Mouse (Mus musculus) ES-E14 (cell line): Measurements from ENCODE around the gene Rab30. TPM values are rescaled to one million over a fixed set of nuclear protein-coding genes. Genes with fewer than 3 reads are reported as not detected.

ENCODE experiments used
- DNase-seq: peaks from one replicate; pipeline ENCODE4 v3.0.0-alpha.2; 2013; ENCODE audit warnings: low read depth, low spot score
- H3K27ac ChIP-seq: 2 replicates; pipeline ENCODE4 v1.5.1; 2012; ENCODE audit warnings: low read depth, mild to moderate bottlenecking, low read length, moderate library complexity, mixed read lengths; ENCODE audit not compliant: poor library complexity, insufficient read depth, severe bottlenecking
- H3K36me3 ChIP-seq: 2 replicates; pipeline ENCODE4 v1.6.1; 2012; ENCODE audit warnings: mild to moderate bottlenecking, low read length, moderate library complexity, mixed read lengths; ENCODE audit not compliant: control insufficient read depth, poor library complexity, insufficient read depth, severe bottlenecking
- H3K4me1 ChIP-seq, 2 experiments: fragments of 150-350 bp in 1 of 2; sonication (generic) in 1 of 2; 2 replicates each; pipeline ENCODE4 v1.6.1; 2012; ENCODE audit warnings: low read length in 2 of 2, mild to moderate bottlenecking in 1 of 2, mixed read lengths in 1 of 2; ENCODE audit not compliant: control insufficient read depth in 2 of 2, insufficient read depth in 2 of 2, poor library complexity in 1 of 2
- H3K4me3 ChIP-seq, 2 experiments: fragments of 150-350 bp in 1 of 2; sonication (generic) in 1 of 2; 2 replicates each; pipeline ENCODE4 v1.5.1; 2012; ENCODE audit warnings: low read length in 2 of 2, low read depth in 1 of 2, mild to moderate bottlenecking in 1 of 2, mixed read lengths in 1 of 2; ENCODE audit not compliant: insufficient read depth in 1 of 2, poor library complexity in 1 of 2, severe bottlenecking in 1 of 2
- H3K9ac ChIP-seq: 2 replicates; pipeline ENCODE4 v1.6.1; 2012; ENCODE audit warnings: low read depth, mild to moderate bottlenecking, low read length, mixed read lengths; ENCODE audit not compliant: poor library complexity, insufficient read depth, severe bottlenecking
- H3K9me3 ChIP-seq: fragments of 150-350 bp; sonication (generic); 2 replicates; pipeline ENCODE4 v1.6.1; 2012; ENCODE audit warnings: low read depth, mild to moderate bottlenecking, low read length; ENCODE audit not compliant: control insufficient read depth, insufficient read depth
- CHD2 ChIP-seq: IDR thresholded peaks from 2 replicates; pipeline ENCODE4 v1.6.1; 2014; ENCODE audit warnings: mild to moderate bottlenecking, low read depth, low read length, inconsistent platforms
- HCFC1 ChIP-seq: IDR thresholded peaks from 2 replicates; pipeline ENCODE4 v1.6.1; 2012; ENCODE audit warnings: low read length, inconsistent platforms, borderline replicate concordance; ENCODE audit not compliant: insufficient read depth
- MAFK ChIP-seq: IDR thresholded peaks from 2 replicates; pipeline ENCODE4 v1.6.1; 2014; ENCODE audit warnings: mild to moderate bottlenecking, low read depth, low read length, inconsistent platforms; ENCODE audit not compliant: insufficient read depth
- ZC3H11A ChIP-seq: IDR thresholded peaks from 2 replicates; pipeline ENCODE4 v1.6.1; 2012; ENCODE audit warnings: low read depth, mild to moderate bottlenecking, inconsistent platforms, low read length, borderline replicate concordance
- ZNF384 ChIP-seq: IDR thresholded peaks from 2 replicates; pipeline ENCODE4 v1.6.1; 2012; ENCODE audit warnings: low read depth, low read length, inconsistent platforms
- in situ Hi-C, 2 experiments: fragments of 600-800 bp; cut with MboI; formaldehyde crosslinking; loops; one replicate each; pipeline ENCODE4 v1.15.1; 2025; ENCODE audit warnings: low sequenced_read_pairs in 2 of 2, inconsistent platforms in 1 of 2; ENCODE audit not compliant: unreplicated experiment in 2 of 2
- total RNA-seq: library from RNA; depleted of rRNA; stranded (reverse); fragments of 300-350 nt; gene quantifications from 2 replicates; pipeline ENCODE4 v1.2.3, GENCODE M21; 2012; rRNA removed

Rab30 gene
- 6.8 and 7.4 TPM in 2 replicates for total RNA-seq

GRCm38 (mm10) chr7:92741152-92741860 lies at the start of gene Rab30:
TSS of gene Rab30 (plus strand) at chr7:92741603.
- H3K4me1 ChIP-seq: peaks cover 7 to 12% of the 10 kb centered on the region in 2 experiments
- in situ Hi-C loops: no loop called here
- H3K27ac ChIP-seq: peak within 1 kb of the TSS; percentile 68
- peak; percentile 89 for DNase-seq
- peak within 1 kb of the TSS; percentile 99 for H3K9ac ChIP-seq
- H3K36me3 ChIP-seq: no peaks in the 10 kb centered on the region; the same call in 1 of the 2 replicates
- no peak for TF ChIP-seq ZC3H11A
- peak; percentile 98 for TF ChIP-seq HCFC1
- no peaks in the 10 kb centered on the region for H3K9me3 ChIP-seq
- peak within 1 kb of the TSS; percentile 89 to 93 for H3K4me3 ChIP-seq

DNA sequence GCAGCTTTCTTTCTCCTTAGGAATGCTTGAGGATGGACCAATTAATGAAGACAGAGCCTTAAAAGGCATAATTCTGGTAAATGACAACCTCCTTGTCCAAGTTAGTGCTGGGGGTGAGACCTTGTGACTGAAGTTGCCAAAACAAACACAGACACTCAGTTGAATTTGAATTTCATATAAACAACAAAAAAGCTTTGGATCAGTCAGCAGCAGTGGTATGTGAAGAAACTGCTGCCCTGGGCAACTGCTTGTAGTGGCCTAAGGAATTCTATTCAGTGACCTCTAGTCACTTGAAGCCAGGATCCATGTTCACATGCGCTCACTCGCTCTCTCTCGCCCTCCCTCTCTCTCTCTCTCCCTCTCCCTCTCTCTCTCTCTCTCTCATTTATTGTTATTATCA lies 45.0 kb upstream of the Rab30 start:
- H3K27ac ChIP-seq: no peak overlapping the region
- no peaks in the 10 kb centered on the region for H3K4me1 ChIP-seq
- in situ Hi-C loops: no loop called here
- no peak overlapping the region for H3K9ac ChIP-seq
- TF ChIP-seq ZNF384 (no peak), CHD2 (no peak), MAFK (no peak), HCFC1 (no peak), ZC3H11A (no peak)
- DNase-seq: no peak
- H3K4me3 ChIP-seq: no peak overlapping the region
- H3K36me3 ChIP-seq: no peaks in the 10 kb centered on the region
- H3K9me3 ChIP-seq: no peaks in the 10 kb centered on the region

DNA sequence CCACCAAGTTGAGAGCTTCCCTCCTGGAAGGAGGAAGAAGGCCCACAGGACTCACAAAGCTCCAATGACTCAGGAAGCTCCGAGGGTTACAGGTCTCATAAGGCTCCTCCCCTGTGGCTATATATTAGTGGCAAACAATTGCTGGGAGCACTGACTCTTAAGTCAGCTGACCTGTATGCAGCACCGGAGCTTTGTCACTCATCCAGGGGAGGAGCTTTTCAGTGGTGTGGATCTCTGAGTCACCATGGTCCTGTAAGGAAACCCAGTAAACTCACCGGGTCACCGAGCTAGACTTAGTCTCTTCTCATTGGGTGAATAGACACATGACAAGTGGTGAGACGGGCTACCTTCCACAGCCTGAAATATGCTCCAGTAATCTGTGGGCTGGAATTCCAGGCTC lies 42.6 kb upstream of the Rab30 start:
- in situ Hi-C loops: no loop called here
- Histone ChIP-seq H3K9me3 (no peaks in the 10 kb centered on the region), H3K9ac (no peak overlapping the region), H3K27ac (no peak overlapping the region), H3K4me3 (no peak overlapping the region), H3K4me1 (no peaks in the 10 kb centered on the region), H3K36me3 (no peaks in the 10 kb centered on the region)
- no peak for DNase-seq
- no peak for TF ChIP-seq CHD2
- no peak for TF ChIP-seq ZC3H11A
- no peak for TF ChIP-seq HCFC1
- no peak for TF ChIP-seq MAFK
- TF ChIP-seq ZNF384: no peak

GRCm38 (mm10) chr7:92703661-92704060 lies 37.7 kb upstream of the Rab30 start:
- H3K9me3 ChIP-seq: no peaks in the 10 kb centered on the region
- no peak overlapping the region for H3K9ac ChIP-seq
- in situ Hi-C loops: no loop called here
- DNase-seq: no peak
- no peak overlapping the region for H3K4me3 ChIP-seq
- no peaks in the 10 kb centered on the region for H3K4me1 ChIP-seq
- no peaks in the 10 kb centered on the region for H3K36me3 ChIP-seq
- no peak overlapping the region for H3K27ac ChIP-seq
- TF ChIP-seq CHD2 (no peak), ZNF384 (no peak), HCFC1 (no peak), MAFK (no peak), ZC3H11A (no peak)

DNA sequence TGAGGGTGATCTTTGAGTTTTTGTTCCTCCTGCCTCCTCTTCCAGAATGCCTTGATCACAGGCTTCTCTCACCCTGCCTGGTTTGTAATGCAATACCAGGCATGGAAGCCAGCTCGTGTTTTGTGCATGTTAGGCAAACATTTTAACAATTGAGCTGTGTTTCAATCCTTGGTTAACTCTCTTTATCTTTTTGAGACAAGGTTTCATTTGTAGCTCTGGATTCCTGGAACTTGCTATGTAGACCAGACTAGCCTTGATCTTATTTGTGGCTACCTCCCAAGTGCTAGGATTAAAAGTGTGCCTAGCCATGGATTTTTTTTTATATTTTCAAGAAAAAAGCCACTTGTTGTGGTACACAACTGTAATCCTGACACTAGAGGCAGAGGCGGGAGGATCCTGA lies 35.9 kb upstream of the Rab30 start:
- no peak overlapping the region for H3K27ac ChIP-seq
- in situ Hi-C loops: no loop called here
- H3K9me3 ChIP-seq: no peaks in the 10 kb centered on the region
- H3K36me3 ChIP-seq: no peaks in the 10 kb centered on the region
- TF ChIP-seq HCFC1 (no peak), MAFK (no peak), ZC3H11A (no peak), CHD2 (no peak), ZNF384 (no peak)
- no peak overlapping the region for H3K9ac ChIP-seq
- H3K4me1 ChIP-seq: no peaks in the 10 kb centered on the region
- no peak for DNase-seq
- H3K4me3 ChIP-seq: no peak overlapping the region
